15 mouse cellular contexts compared by ENCODE assay signal in genomic region chr7:113471653-113472052, GRCm38 (mm10).
"Had no signal": no experiment of that assay in that cellular context is flagged by ENCODE, and none has a peak within 500 bp of the region (broad histone marks: within the 10 kb centered on the region; RNA-seq: fewer than 3 reads in every experiment).

No protein-coding gene starts in this region.

- H3K27ac ChIP-seq: neural tube, embryonic 13.5 days; neural tube, embryonic 15.5 days; stomach, embryonic 15.5 days had no signal

- H3K9me3 ChIP-seq: neural tube, embryonic 13.5 days; neural tube, embryonic 15.5 days; stomach, embryonic 15.5 days had no signal

- DNase-seq: retina, postnatal 1 day; right cerebral cortex, adult 18-20 months; right cerebral cortex, postnatal 14 days; right cerebral cortex, postnatal 25 days; right cerebral cortex, postnatal 4 days; spleen, adult 18-20 months; thymus, adult 18-20 months; thymus, adult 2 months; thymus, postnatal 14 days; thymus, postnatal 25 days; thymus, postnatal 36 days; thymus, postnatal 4 days had no signal

- H3K4me1 ChIP-seq: neural tube, embryonic 13.5 days; neural tube, embryonic 15.5 days had no signal

- H3K36me3 ChIP-seq: neural tube, embryonic 13.5 days; neural tube, embryonic 15.5 days; stomach, embryonic 15.5 days had no signal

- H3K9ac ChIP-seq: neural tube, embryonic 13.5 days; neural tube, embryonic 15.5 days; stomach, embryonic 15.5 days had no signal

- H3K4me3 ChIP-seq: neural tube, embryonic 13.5 days; neural tube, embryonic 15.5 days; stomach, embryonic 15.5 days had no signal

- H3K27me3 ChIP-seq: neural tube, embryonic 13.5 days; neural tube, embryonic 15.5 days; stomach, embryonic 15.5 days had no signal

- H3K4me2 ChIP-seq: neural tube, embryonic 13.5 days; neural tube, embryonic 15.5 days; stomach, embryonic 15.5 days had no signal
